Mouse (Mus musculus) midbrain, embryonic 11.5 days (tissue): ENCODE measurements at regions not wholly inside any gene's neighbourhood (a gene's known extent, or its start where the extent isn't known, plus 50 kb on each side); places are given as distances from the start of the nearest gene placed in this dataset.
"Not testable (repeated sequence)": the region's sequence is repeated elsewhere in the genome, so short reads cannot be mapped to it uniquely, and the experiment has no call there.

ENCODE experiments used
- ATAC-seq: fragments of 200-750 bp; cut with Nextera tagmentation; 2 replicates; pipeline ENCODE4 v1.8.0; 2017; ENCODE audit warnings: moderate TSS enrichment, moderate library complexity; ENCODE audit not compliant: low FRiP score
- DNase-seq: peaks from one replicate; pipeline ENCODE4 v3.0.0; 2015; ENCODE audit warnings: low spot score; ENCODE audit errors: missing footprints
- H3K27ac ChIP-seq: fragments of 300-500 bp; sonication (generic); 2 replicates; pipeline ENCODE4 v1.5.1; 2014; ENCODE audit warnings: low read depth, low read length
- H3K27me3 ChIP-seq: fragments of 300-500 bp; sonication (generic); 2 replicates; pipeline ENCODE4 v1.6.1; 2014; ENCODE audit warnings: mild to moderate bottlenecking, low read length, moderate library complexity, mixed read lengths; ENCODE audit not compliant: control insufficient read depth, insufficient read depth
- H3K36me3 ChIP-seq: fragments of 300-500 bp; sonication (generic); 2 replicates; pipeline ENCODE4 v1.6.1; 2014; ENCODE audit warnings: mild to moderate bottlenecking, low read length, moderate library complexity, mixed read lengths; ENCODE audit not compliant: control insufficient read depth, insufficient read depth
- H3K4me1 ChIP-seq: fragments of 300-500 bp; sonication (generic); 2 replicates; pipeline ENCODE4 v1.6.1; 2014; ENCODE audit warnings: low read length; ENCODE audit not compliant: control insufficient read depth, insufficient read depth
- H3K4me2 ChIP-seq: fragments of 300-500 bp; sonication (generic); 2 replicates; pipeline ENCODE4 v1.6.1; 2014; ENCODE audit warnings: mild to moderate bottlenecking, moderate library complexity
- H3K4me3 ChIP-seq: fragments of 300-500 bp; sonication (generic); 2 replicates; pipeline ENCODE4 v1.5.1; 2014; ENCODE audit warnings: low read depth, low read length
- H3K9ac ChIP-seq: fragments of 300-500 bp; sonication (generic); 2 replicates; pipeline ENCODE4 v1.6.1; 2014; ENCODE audit warnings: low read length
- H3K9me3 ChIP-seq: fragments of 300-500 bp; sonication (generic); 2 replicates; pipeline ENCODE4 v1.6.1; 2016; ENCODE audit warnings: low read length; ENCODE audit not compliant: control insufficient read depth
- WGBS: fragments of 180-500 bp; shearing (Covaris S2); extraction: QIAGEN DNeasy Blood & Tissue Kit; methylation state at CpG from one replicate; pipeline ENCODE4 v1.1.7; 2014; 5-methylcytosine and 5-hydroxymethylcytosine counted together

GRCm38 (mm10) chr12:71525255-71525927 is 215.7 kb downstream of the Dact1 start:
- ATAC-seq: peak; percentile 75
- DNase-seq: peak; percentile 85
- no peak overlapping the region for H3K4me2 ChIP-seq
- H3K36me3 ChIP-seq: no peaks in the 10 kb centered on the region
- no peak overlapping the region for H3K4me3 ChIP-seq
- peaks cover 6% of the 10 kb centered on the region; the same call in 1 of the 2 replicates for H3K4me1 ChIP-seq
- H3K9me3 ChIP-seq: no peaks in the 10 kb centered on the region
- no peaks in the 10 kb centered on the region for H3K27me3 ChIP-seq
- H3K27ac ChIP-seq: no peak overlapping the region
- no peak overlapping the region for H3K9ac ChIP-seq
- 22% methylated on average over 10 of the region's 10 CpGs for WGBS

DNA sequence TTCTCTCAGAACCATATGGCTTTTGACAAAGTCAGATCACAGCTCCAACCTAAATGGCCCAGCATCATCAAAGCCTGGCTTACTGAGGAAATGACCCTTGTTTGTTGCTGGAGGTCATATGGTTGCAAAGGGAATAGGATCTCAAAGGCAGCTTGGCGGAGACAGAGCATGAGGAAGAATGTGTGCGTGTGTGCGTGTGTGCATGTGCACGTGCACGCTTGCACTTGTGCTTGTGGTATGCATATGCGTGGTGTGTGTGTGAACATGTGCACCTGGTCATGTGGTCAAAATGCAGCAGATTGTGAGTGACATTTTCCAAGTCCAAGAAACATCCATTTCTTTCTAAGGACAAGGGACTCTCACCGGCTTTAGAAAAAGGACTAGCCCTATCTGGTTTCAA is 216.9 kb downstream of the Dact1 start:
- ATAC-seq (no peak), DNase-seq (no peak)
- H3K27me3 ChIP-seq: no peaks in the 10 kb centered on the region
- no peaks in the 10 kb centered on the region for H3K36me3 ChIP-seq
- no peaks in the 10 kb centered on the region for H3K9me3 ChIP-seq
- no peak overlapping the region for H3K27ac ChIP-seq
- H3K4me3 ChIP-seq: no peak overlapping the region
- H3K4me2 ChIP-seq: no peak overlapping the region
- H3K9ac ChIP-seq: no peak overlapping the region
- peaks cover 6% of the 10 kb centered on the region; the same call in 1 of the 2 replicates for H3K4me1 ChIP-seq
- WGBS: 82% methylated on average over 7 of the region's 7 CpGs

- Histone ChIP-seq H3K27me3 (no peaks in the 10 kb centered on the region), H3K4me2 (no peak overlapping the region), H3K4me3 (no peak overlapping the region), H3K9me3 (no peaks in the 10 kb centered on the region), H3K27ac (no peak overlapping the region), H3K9ac (no peak overlapping the region), H3K36me3 (no peaks in the 10 kb centered on the region), H3K4me1 (peaks cover 14% of the 10 kb centered on the region)
- no peak for ATAC-seq
- 83% methylated on average over 3 of the region's 3 CpGs for WGBS
- peak; percentile 72 for DNase-seq
Observed at GRCm38 (mm10) chr12:71532161-71532560, 222.5 kb downstream of the Dact1 start.

GRCm38 (mm10) chr12:71532708-71533450 is 223.2 kb downstream of the Dact1 start:
- DNase-seq (peak; percentile 93), ATAC-seq (peak; percentile 89)
- 46% methylated on average over 22 of the region's 22 CpGs for WGBS
- H3K4me3 ChIP-seq: no peak overlapping the region
- H3K4me2 ChIP-seq: no peak overlapping the region
- H3K36me3 ChIP-seq: no peaks in the 10 kb centered on the region
- H3K4me1 ChIP-seq: peaks cover 14% of the 10 kb centered on the region
- peak overlapping the region; percentile 40 for H3K27ac ChIP-seq
- H3K9ac ChIP-seq: peak overlapping the region; percentile 30; the same call in 1 of the 2 replicates
- H3K9me3 ChIP-seq: no peaks in the 10 kb centered on the region
- no peaks in the 10 kb centered on the region for H3K27me3 ChIP-seq

DNA sequence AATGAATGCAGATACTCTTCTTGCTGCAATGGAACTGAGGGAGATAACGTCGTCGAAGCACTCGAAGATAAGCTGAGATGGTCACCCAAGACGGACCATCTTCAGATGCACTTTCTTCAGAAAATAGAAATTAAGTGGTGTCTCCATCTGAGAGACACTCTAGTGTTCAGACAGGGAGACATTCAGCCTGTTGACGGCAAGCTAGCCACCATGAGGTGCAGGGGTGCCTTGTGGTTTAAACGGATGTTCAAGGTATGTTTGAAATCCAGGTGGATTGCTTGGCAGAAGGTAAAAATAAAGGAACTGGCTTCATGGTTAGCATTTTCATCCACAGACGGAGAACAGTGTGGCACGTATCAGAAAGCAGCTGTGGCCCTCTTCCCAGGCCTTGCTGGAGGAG is 224.0 kb downstream of the Dact1 start:
- peaks cover 14% of the 10 kb centered on the region for H3K4me1 ChIP-seq
- peak overlapping the region; percentile 6; the same call in 1 of the 2 replicates for H3K27ac ChIP-seq
- ATAC-seq (no peak), DNase-seq (peak; percentile 84)
- H3K4me2 ChIP-seq: no peak overlapping the region
- no peaks in the 10 kb centered on the region for H3K9me3 ChIP-seq
- no peak overlapping the region for H3K4me3 ChIP-seq
- H3K36me3 ChIP-seq: no peaks in the 10 kb centered on the region
- H3K9ac ChIP-seq: no peak overlapping the region
- WGBS: 91% methylated on average over 9 of the region's 9 CpGs
- no peaks in the 10 kb centered on the region for H3K27me3 ChIP-seq

GRCm38 (mm10) chr12:71534199-71534598 is 224.5 kb downstream of the Dact1 start:
- DNase-seq (peak; percentile 84), ATAC-seq (0 out of 2 replicates have a peak, but pooled peaks have one; percentile 36)
- H3K27ac ChIP-seq: peak overlapping the region; percentile 6; the same call in 1 of the 2 replicates
- no peaks in the 10 kb centered on the region for H3K27me3 ChIP-seq
- H3K4me3 ChIP-seq: no peak overlapping the region
- WGBS: 74% methylated on average over 4 of the region's 4 CpGs
- H3K4me1 ChIP-seq: peaks cover 14% of the 10 kb centered on the region
- no peak overlapping the region for H3K4me2 ChIP-seq
- H3K9me3 ChIP-seq: no peaks in the 10 kb centered on the region
- H3K36me3 ChIP-seq: no peaks in the 10 kb centered on the region
- H3K9ac ChIP-seq: no peak overlapping the region

DNA sequence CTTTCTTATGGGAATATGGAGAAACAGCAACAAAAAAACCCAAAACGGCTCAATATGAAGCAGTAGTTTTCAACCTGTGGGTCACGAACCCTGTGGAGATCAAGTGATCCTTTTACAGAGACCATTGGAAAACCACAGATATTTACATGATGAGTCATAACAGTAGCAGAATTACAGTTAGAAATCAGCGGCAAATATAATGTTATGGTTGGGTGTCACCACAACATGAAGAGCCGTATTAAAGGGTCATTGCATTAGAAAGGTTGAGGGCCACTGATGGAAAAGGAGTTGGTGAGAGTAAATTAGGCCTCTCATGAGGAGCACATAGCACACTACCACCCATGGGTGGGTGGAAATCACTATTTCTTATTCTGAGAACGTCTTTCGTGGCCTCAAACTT is 225.6 kb downstream of the Dact1 start:
- Histone ChIP-seq H3K27ac (no peak overlapping the region), H3K9me3 (no peaks in the 10 kb centered on the region)
- DNase-seq: peak; percentile 78

GRCm38 (mm10) chr12:71535831-71536230 is 226.1 kb downstream of the Dact1 start:
- peak; percentile 6 for DNase-seq
- H3K36me3 ChIP-seq, H3K4me3 ChIP-seq, H3K4me2 ChIP-seq, ATAC-seq, H3K9me3 ChIP-seq, H3K27ac ChIP-seq, H3K27me3 ChIP-seq, H3K9ac ChIP-seq: not testable (repeated sequence)
- H3K4me1 ChIP-seq: peaks cover 14% of the 10 kb centered on the region
- 90% methylated on average over 3 of the region's 3 CpGs for WGBS

More for the DNA sequence above, 225.6 kb downstream of the Dact1 start:
- Histone ChIP-seq H3K9ac (no peak overlapping the region), H3K4me2 (no peak overlapping the region), H3K36me3 (no peaks in the 10 kb centered on the region), H3K4me3 (no peak overlapping the region), H3K27me3 (no peaks in the 10 kb centered on the region), H3K4me1 (peaks cover 14% of the 10 kb centered on the region)
- 94% methylated on average over 6 of the region's 6 CpGs for WGBS
- no peak for ATAC-seq

DNA sequence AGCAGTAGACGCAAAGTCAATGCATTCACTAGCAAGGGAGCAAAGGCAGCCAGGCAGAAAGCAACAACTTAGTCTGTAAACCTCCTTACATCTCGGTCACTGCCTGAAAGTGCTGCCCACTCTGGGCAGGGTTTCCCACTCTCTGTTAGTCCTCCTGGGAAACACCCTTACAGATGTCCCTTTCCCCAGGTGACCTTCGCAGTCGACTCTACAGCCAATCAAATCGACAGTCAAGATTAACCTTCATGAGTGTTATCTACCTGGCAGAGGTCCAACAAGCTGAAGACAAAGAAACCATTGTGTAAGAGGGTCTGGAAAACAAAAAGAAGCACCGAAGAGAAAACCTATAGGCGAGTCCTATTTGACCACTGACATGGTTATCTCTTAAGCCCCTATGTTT is 229.0 kb downstream of the Dact1 start:
- ATAC-seq (no peak), DNase-seq (no peak)
- no peaks in the 10 kb centered on the region for H3K27me3 ChIP-seq
- H3K36me3 ChIP-seq: no peaks in the 10 kb centered on the region
- H3K4me3 ChIP-seq: no peak overlapping the region
- WGBS: 91% methylated on average over 7 of the region's 7 CpGs
- H3K4me1 ChIP-seq: peaks cover 6% of the 10 kb centered on the region
- H3K4me2 ChIP-seq: no peak overlapping the region
- no peak overlapping the region for H3K9ac ChIP-seq
- H3K9me3 ChIP-seq: no peaks in the 10 kb centered on the region
- no peak overlapping the region for H3K27ac ChIP-seq
